Mouse (Mus musculus): ENCODE results near the gene Mta2. TPM values are rescaled to one million over a fixed set of nuclear protein-coding genes. Genes with fewer than 3 reads are reported as not detected.

Gene Mta2
- polyA plus RNA-seq, 1 experiment from 2014 or later = 81.8 TPM

GRCm38 (mm10) chr19:8897865-8898495, 43.7 kb upstream of the Mta2 start, which contains the start of gene Ganab:
Ganab (plus strand) TSS chr19:8898071.
- Histone ChIP-seq H3K9ac (replicated peaks; ENCODE audit: low read depth) (peak within 1 kb of the TSS; percentile 91), H3K9me3 (ENCODE audit: low read length) (no peaks in the 10 kb centered on the region), H3K27ac (ENCODE audit: low read length) (peak within 1 kb of the TSS; percentile 88), H3K4me2 (replicated peaks; ENCODE audit: low read depth, low read length) (peak within 1 kb of the TSS; percentile 92), H3K27me3 (replicated peaks; ENCODE audit: insufficient read depth, low read length) (no peaks in the 10 kb centered on the region), H3K4me3 (ENCODE audit: low read depth, low read length) (peak within 1 kb of the TSS; percentile 95), H3K36me3 (ENCODE audit: insufficient read depth, low read length) (no peaks in the 10 kb centered on the region), H3K4me1 (ENCODE audit: insufficient read depth, low read depth, low read length) (peaks cover 6% of the 10 kb centered on the region; the same call in 1 of the 2 replicates)
- TF ChIP-seq EP300 (IDR thresholded peaks at IDR 0.05) (no peak), CTCF (IDR thresholded peaks at IDR 0.05) (peak; percentile 40)
- 2% methylated on average over 53 of the region's 53 CpGs for WGBS
- DNase-seq (ENCODE audit: low spot score) = peak; percentile 99
- ATAC-seq = peak; percentile 100

DNA sequence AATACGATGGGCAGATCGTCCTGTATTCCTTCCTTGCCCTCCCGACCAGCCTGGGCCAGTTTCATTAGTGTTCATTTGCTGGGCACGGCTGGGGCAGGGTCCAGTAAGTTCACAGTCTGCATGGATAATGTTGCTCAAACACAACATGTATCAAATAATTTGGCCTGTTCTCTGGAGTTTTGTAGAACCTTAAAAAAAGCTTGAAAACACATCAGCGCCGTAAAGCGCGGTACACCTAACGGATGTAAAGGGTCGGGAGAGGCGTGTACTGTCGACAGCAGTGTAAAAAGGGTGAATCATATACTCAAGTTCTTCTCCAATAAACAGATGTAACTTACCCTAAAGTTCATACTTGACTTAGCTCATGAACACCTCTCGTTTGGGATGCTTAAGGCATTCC, 43.1 kb upstream of the Mta2 start:
- TF ChIP-seq EP300 (IDR thresholded peaks at IDR 0.05) = no peak
- TF ChIP-seq CTCF (IDR thresholded peaks at IDR 0.05) = no peak
- ATAC-seq (no peak), DNase-seq (ENCODE audit: low spot score) (peak; percentile 57)
- H3K36me3 ChIP-seq (ENCODE audit: insufficient read depth, low read length) = no peaks in the 10 kb centered on the region
- WGBS = 3% methylated on average over 13 of the region's 13 CpGs
- peak overlapping the region; percentile 95 for H3K4me3 ChIP-seq (ENCODE audit: low read depth, low read length)
- H3K9ac ChIP-seq (replicated peaks; ENCODE audit: low read depth) = peak overlapping the region; percentile 91
- H3K9me3 ChIP-seq (ENCODE audit: low read length) = no peaks in the 10 kb centered on the region
- peak overlapping the region; percentile 92 for H3K4me2 ChIP-seq (replicated peaks; ENCODE audit: low read depth, low read length)
- no peaks in the 10 kb centered on the region for H3K27me3 ChIP-seq (replicated peaks; ENCODE audit: insufficient read depth, low read length)
- peak overlapping the region; percentile 88 for H3K27ac ChIP-seq (ENCODE audit: low read length)
- peaks cover 6% of the 10 kb centered on the region; the same call in 1 of the 2 replicates for H3K4me1 ChIP-seq (ENCODE audit: insufficient read depth, low read depth, low read length)

- Histone ChIP-seq H3K36me3 (ENCODE audit: insufficient read depth, low read length) (no peaks in the 10 kb centered on the region), H3K9ac (replicated peaks; ENCODE audit: low read depth) (peak overlapping the region; percentile 91; the same call in 1 of the 2 replicates), H3K4me3 (ENCODE audit: low read depth, low read length) (no peak overlapping the region), H3K27me3 (replicated peaks; ENCODE audit: insufficient read depth, low read length) (no peaks in the 10 kb centered on the region), H3K4me1 (ENCODE audit: insufficient read depth, low read depth, low read length) (peaks cover 3% of the 10 kb centered on the region; the same call in 1 of the 2 replicates), H3K27ac (ENCODE audit: low read length) (no peak overlapping the region), H3K9me3 (ENCODE audit: low read length) (no peaks in the 10 kb centered on the region), H3K4me2 (replicated peaks; ENCODE audit: low read depth, low read length) (peak overlapping the region; percentile 92; the same call in 1 of the 2 replicates)
- DNase-seq (ENCODE audit: low spot score) (no peak), ATAC-seq (no peak)
- WGBS = 33% methylated on average over 3 of the region's 3 CpGs
- no peak for TF ChIP-seq EP300 (IDR thresholded peaks at IDR 0.05)
- no peak for TF ChIP-seq CTCF (IDR thresholded peaks at IDR 0.05)
Observed at GRCm38 (mm10) chr19:8899079-8899478, 42.6 kb upstream of the Mta2 start.

DNA sequence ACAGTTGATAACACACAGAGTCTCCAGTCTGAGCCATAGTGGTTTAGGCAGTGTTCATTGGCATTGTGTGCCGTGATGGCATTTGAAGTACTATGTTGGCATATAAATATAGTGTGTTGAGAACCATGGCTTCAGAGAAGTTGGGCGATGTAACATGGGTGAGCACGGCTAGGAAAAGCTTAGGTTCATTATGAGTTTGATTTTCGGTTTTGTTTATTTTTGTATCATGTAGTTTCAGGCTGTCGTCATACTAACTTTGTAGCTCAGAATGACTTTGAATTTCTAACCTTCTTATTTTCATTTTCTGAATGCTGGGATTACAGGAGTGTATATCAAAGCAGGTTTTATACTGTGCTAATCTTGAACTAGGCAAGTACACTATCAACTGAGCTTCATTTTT, 38.3 kb upstream of the Mta2 start:
- TF ChIP-seq CTCF (IDR thresholded peaks at IDR 0.05) (no peak), EP300 (IDR thresholded peaks at IDR 0.05) (no peak)
- H3K4me2 ChIP-seq (replicated peaks; ENCODE audit: low read depth, low read length) = no peak overlapping the region
- no peak for DNase-seq (ENCODE audit: low spot score)
- H3K36me3 ChIP-seq (ENCODE audit: insufficient read depth, low read length) = peaks cover 29% of the 10 kb centered on the region; the same call in 1 of the 2 replicates
- H3K9ac ChIP-seq (replicated peaks; ENCODE audit: low read depth) = no peak overlapping the region
- no peaks in the 10 kb centered on the region for H3K9me3 ChIP-seq (ENCODE audit: low read length)
- no peak for ATAC-seq
- H3K4me1 ChIP-seq (ENCODE audit: insufficient read depth, low read depth, low read length) = peaks cover 3% of the 10 kb centered on the region; the same call in 1 of the 2 replicates
- no peaks in the 10 kb centered on the region for H3K27me3 ChIP-seq (replicated peaks; ENCODE audit: insufficient read depth, low read length)
- H3K4me3 ChIP-seq (ENCODE audit: low read depth, low read length) = no peak overlapping the region
- H3K27ac ChIP-seq (ENCODE audit: low read length) = no peak overlapping the region
- 90% methylated on average over 5 of the region's 5 CpGs for WGBS

GRCm38 (mm10) chr19:8908531-8908930, 33.1 kb upstream of the Mta2 start:
- Histone ChIP-seq H3K4me3 (ENCODE audit: low read depth, low read length) (no peak overlapping the region), H3K9ac (replicated peaks; ENCODE audit: low read depth) (no peak overlapping the region), H3K4me1 (ENCODE audit: insufficient read depth, low read depth, low read length) (no peaks in the 10 kb centered on the region), H3K27ac (ENCODE audit: low read length) (no peak overlapping the region), H3K9me3 (ENCODE audit: low read length) (no peaks in the 10 kb centered on the region), H3K4me2 (replicated peaks; ENCODE audit: low read depth, low read length) (no peak overlapping the region), H3K27me3 (replicated peaks; ENCODE audit: insufficient read depth, low read length) (no peaks in the 10 kb centered on the region), H3K36me3 (ENCODE audit: insufficient read depth, low read length) (peaks cover 66% of the 10 kb centered on the region)
- ATAC-seq (no peak), DNase-seq (ENCODE audit: low spot score) (no peak)
- no peak for TF ChIP-seq EP300 (IDR thresholded peaks at IDR 0.05)
- no peak for TF ChIP-seq CTCF (IDR thresholded peaks at IDR 0.05)
- 86% methylated on average over 6 of the region's 6 CpGs for WGBS

GRCm38 (mm10) chr19:8911810-8912209, 29.9 kb upstream of the Mta2 start:
- ATAC-seq = no peak
- Histone ChIP-seq H3K27me3 (replicated peaks; ENCODE audit: insufficient read depth, low read length) (no peaks in the 10 kb centered on the region), H3K36me3 (ENCODE audit: insufficient read depth, low read length) (peaks cover 81% of the 10 kb centered on the region), H3K4me3 (ENCODE audit: low read depth, low read length) (no peak overlapping the region), H3K4me1 (ENCODE audit: insufficient read depth, low read depth, low read length) (no peaks in the 10 kb centered on the region), H3K9ac (replicated peaks; ENCODE audit: low read depth) (no peak overlapping the region), H3K9me3 (ENCODE audit: low read length) (no peaks in the 10 kb centered on the region), H3K27ac (ENCODE audit: low read length) (no peak overlapping the region), H3K4me2 (replicated peaks; ENCODE audit: low read depth, low read length) (no peak overlapping the region)
- TF ChIP-seq EP300 (IDR thresholded peaks at IDR 0.05) (no peak), CTCF (IDR thresholded peaks at IDR 0.05) (no peak)
- no peak for DNase-seq (ENCODE audit: low spot score)
- WGBS = 91% methylated on average over 5 of the region's 5 CpGs

All from lung, postnatal 0 days (tissue).